Mouse (Mus musculus) forebrain, postnatal 0 days (tissue): ENCODE results near the gene Nol12. TPM values are rescaled to one million over a fixed set of nuclear protein-coding genes. Genes with fewer than 3 reads are reported as not detected.

Source experiments
- ATAC-seq: fragments of 200-750 bp; cut with Nextera tagmentation; 2 replicates; pipeline ENCODE4 v1.8.0; 2017; ENCODE audit warnings: mild to moderate bottlenecking, moderate library complexity
- DNase-seq: peaks from one replicate; pipeline ENCODE4 v3.0.0-alpha.2; 2015
- H3K27ac ChIP-seq: fragments of 300-500 bp; sonication (generic); 2 replicates; pipeline ENCODE4 v1.5.1; 2014; ENCODE audit warnings: low read depth, mild to moderate bottlenecking, antibody characterized with exemption, low read length, moderate library complexity, mixed read lengths
- H3K27me3 ChIP-seq: fragments of 300-500 bp; sonication (generic); 2 replicates; pipeline ENCODE4 v1.6.1; 2014; ENCODE audit warnings: mild to moderate bottlenecking, low read length, mixed read lengths; ENCODE audit not compliant: insufficient read depth
- H3K36me3 ChIP-seq: fragments of 300-500 bp; sonication (generic); 2 replicates; pipeline ENCODE4 v1.6.1; 2014; ENCODE audit warnings: mild to moderate bottlenecking, moderate library complexity; ENCODE audit not compliant: insufficient read depth
- H3K4me1 ChIP-seq: fragments of 300-500 bp; sonication (generic); 2 replicates; pipeline ENCODE4 v1.6.1; 2014; ENCODE audit warnings: antibody characterized with exemption; ENCODE audit not compliant: insufficient read depth
- H3K4me2 ChIP-seq: fragments of 300-500 bp; sonication (generic); 2 replicates; pipeline ENCODE4 v1.6.1; 2014; ENCODE audit warnings: low read depth, mild to moderate bottlenecking, moderate library complexity
- H3K4me3 ChIP-seq: fragments of 300-500 bp; sonication (generic); 2 replicates; pipeline ENCODE4 v1.5.1; 2014; ENCODE audit warnings: low read depth, low read length, mixed read lengths
- H3K9ac ChIP-seq: fragments of 300-500 bp; sonication (generic); 2 replicates; pipeline ENCODE4 v1.6.1; 2014; ENCODE audit warnings: mild to moderate bottlenecking
- H3K9me3 ChIP-seq: fragments of 300-500 bp; sonication (generic); 2 replicates; pipeline ENCODE4 v1.6.1; 2016; ENCODE audit warnings: low read length
- CTCF ChIP-seq: sonication (generic); IDR thresholded peaks from 2 replicates; pipeline ENCODE4 v1.5.1; 2016; ENCODE audit warnings: antibody characterized with exemption, control low read depth, low read depth
- WGBS: fragments of 180-500 bp; shearing (Covaris S2); extraction: QIAGEN DNeasy Blood & Tissue Kit; methylation state at CpG from one replicate; pipeline ENCODE4 v1.1.7; 2014; 5-methylcytosine and 5-hydroxymethylcytosine counted together
- polyA plus RNA-seq: library from polyadenylated mRNA; unstranded; fragments of >200 nt; fragmentation: Nextera tagmentation; extraction: Ambion mirVana; gene quantifications from 2 replicates; pipeline ENCODE4 v1.2.1, GENCODE M21; 2015
- total RNA-seq: library from RNA; depleted of rRNA; stranded (reverse); fragments of >200 nt; gene quantifications from 2 replicates; pipeline ENCODE4 v1.2.3, GENCODE M21; 2014; rRNA removed

The Nol12 gene
- 11.2 and 17.6 TPM in 2 replicates for total RNA-seq
- polyA plus RNA-seq = 60.3 and 64.2 TPM in 2 replicates

- WGBS = 1% methylated on average over 42 of the region's 42 CpGs
- Histone ChIP-seq H3K4me2 (peak within 1 kb of the TSS; percentile 59), H3K27me3 (no peaks in the 10 kb centered on the region), H3K27ac (peak within 1 kb of the TSS; percentile 83), H3K4me1 (peaks cover 3% of the 10 kb centered on the region), H3K9me3 (no peaks in the 10 kb centered on the region), H3K36me3 (peaks cover 32% of the 10 kb centered on the region), H3K4me3 (peak within 1 kb of the TSS; percentile 59), H3K9ac (peak within 1 kb of the TSS; percentile 67)
- ATAC-seq (peak; percentile 95), DNase-seq (peak; percentile 96)
- 0 out of 2 replicates have a peak, but pooled peaks have one; percentile 3 for TF ChIP-seq CTCF
Observed at GRCm38 (mm10) chr15:78934784-78935320, at the start of gene Nol12. Nol12 (plus strand) TSS chr15:78934933.

GRCm38 (mm10) chr15:78889401-78889853, 45.3 kb upstream of the Nol12 start:
- Histone ChIP-seq H3K27ac (no peak overlapping the region), H3K4me2 (no peak overlapping the region), H3K4me3 (no peak overlapping the region), H3K4me1 (no peaks in the 10 kb centered on the region), H3K36me3 (peaks cover 78% of the 10 kb centered on the region), H3K27me3 (no peaks in the 10 kb centered on the region), H3K9ac (no peak overlapping the region), H3K9me3 (no peaks in the 10 kb centered on the region)
- DNase-seq (no peak), ATAC-seq (no peak)
- 27% methylated on average over 13 of the region's 13 CpGs for WGBS
- TF ChIP-seq CTCF = no peak

- Histone ChIP-seq H3K27ac (no peak overlapping the region), H3K4me1 (no peaks in the 10 kb centered on the region), H3K9ac (no peak overlapping the region), H3K4me3 (no peak overlapping the region), H3K9me3 (no peaks in the 10 kb centered on the region), H3K4me2 (no peak overlapping the region), H3K36me3 (peaks cover 51% of the 10 kb centered on the region), H3K27me3 (no peaks in the 10 kb centered on the region)
- 67% methylated on average over 7 of the region's 7 CpGs for WGBS
- no peak for DNase-seq
- no peak for ATAC-seq
- TF ChIP-seq CTCF = no peak
Observed at GRCm38 (mm10) chr15:78892440-78892839, 42.3 kb upstream of the Nol12 start.

GRCm38 (mm10) chr15:78894726-78895125, 40.0 kb upstream of the Nol12 start:
- H3K27ac ChIP-seq = no peak overlapping the region

GRCm38 (mm10) chr15:78895741-78896140, 39.0 kb upstream of the Nol12 start:
- H3K36me3 ChIP-seq = peaks cover 27% of the 10 kb centered on the region
- no peak overlapping the region for H3K9ac ChIP-seq
- 82% methylated on average over 2 of the region's 2 CpGs for WGBS
- H3K27ac ChIP-seq = no peak overlapping the region
- 0 out of 2 replicates have a peak, but pooled peaks cover 4% of the 10 kb centered on the region for H3K27me3 ChIP-seq
- DNase-seq (no peak), ATAC-seq (no peak)
- no peaks in the 10 kb centered on the region for H3K9me3 ChIP-seq
- no peaks in the 10 kb centered on the region for H3K4me1 ChIP-seq
- H3K4me3 ChIP-seq = no peak overlapping the region
- no peak overlapping the region for H3K4me2 ChIP-seq
- no peak for TF ChIP-seq CTCF

More at GRCm38 (mm10) chr15:78894726-78895125, 40.0 kb upstream of the Nol12 start:
- TF ChIP-seq CTCF = no peak
- Histone ChIP-seq H3K4me3 (no peak overlapping the region), H3K4me2 (no peak overlapping the region), H3K4me1 (no peaks in the 10 kb centered on the region), H3K9me3 (no peaks in the 10 kb centered on the region), H3K36me3 (peaks cover 34% of the 10 kb centered on the region), H3K9ac (no peak overlapping the region), H3K27me3 (0 out of 2 replicates have a peak, but pooled peaks cover 4% of the 10 kb centered on the region)
- DNase-seq (no peak), ATAC-seq (no peak)
- WGBS = 79% methylated on average over 13 of the region's 13 CpGs

GRCm38 (mm10) chr15:78896149-78896548, 38.6 kb upstream of the Nol12 start:
- Histone ChIP-seq H3K27ac (no peak overlapping the region), H3K4me3 (no peak overlapping the region), H3K36me3 (peaks cover 23% of the 10 kb centered on the region), H3K9ac (no peak overlapping the region), H3K27me3 (0 out of 2 replicates have a peak, but pooled peaks cover 4% of the 10 kb centered on the region), H3K9me3 (no peaks in the 10 kb centered on the region), H3K4me1 (no peaks in the 10 kb centered on the region), H3K4me2 (no peak overlapping the region)
- ATAC-seq (no peak), DNase-seq (no peak)
- TF ChIP-seq CTCF = no peak
- WGBS = 86% methylated on average over 3 of the region's 3 CpGs

GRCm38 (mm10) chr15:78897488-78897887, 37.2 kb upstream of the Nol12 start:
- no peak overlapping the region for H3K9ac ChIP-seq
- no peaks in the 10 kb centered on the region for H3K9me3 ChIP-seq
- H3K27me3 ChIP-seq = 0 out of 2 replicates have a peak, but pooled peaks cover 4% of the 10 kb centered on the region
- H3K4me3 ChIP-seq = no peak overlapping the region
- no peak overlapping the region for H3K4me2 ChIP-seq
- TF ChIP-seq CTCF = no peak
- ATAC-seq = no peak
- H3K27ac ChIP-seq = no peak overlapping the region
- no peak for DNase-seq
- no peaks in the 10 kb centered on the region for H3K4me1 ChIP-seq
- H3K36me3 ChIP-seq = peaks cover 10% of the 10 kb centered on the region
- 92% methylated on average over 4 of the region's 4 CpGs for WGBS
